Mouse (Mus musculus) liver, embryonic 14.5 days (tissue): ENCODE measurements at regions not wholly inside any gene's neighbourhood (a gene's known extent, or its start where the extent isn't known, plus 50 kb on each side); places are given as distances from the start of the nearest gene placed in this dataset.

Source experiments
- CTCF ChIP-seq: IDR thresholded peaks from 2 replicates; pipeline ENCODE4 v1.5.1; 2016; ENCODE audit warnings: antibody characterized with exemption, low read depth, control low read depth
- EP300 ChIP-seq: IDR thresholded peaks from 2 replicates; pipeline ENCODE4 v1.6.1; 2016; ENCODE audit warnings: antibody characterized with exemption, low read depth

DNA sequence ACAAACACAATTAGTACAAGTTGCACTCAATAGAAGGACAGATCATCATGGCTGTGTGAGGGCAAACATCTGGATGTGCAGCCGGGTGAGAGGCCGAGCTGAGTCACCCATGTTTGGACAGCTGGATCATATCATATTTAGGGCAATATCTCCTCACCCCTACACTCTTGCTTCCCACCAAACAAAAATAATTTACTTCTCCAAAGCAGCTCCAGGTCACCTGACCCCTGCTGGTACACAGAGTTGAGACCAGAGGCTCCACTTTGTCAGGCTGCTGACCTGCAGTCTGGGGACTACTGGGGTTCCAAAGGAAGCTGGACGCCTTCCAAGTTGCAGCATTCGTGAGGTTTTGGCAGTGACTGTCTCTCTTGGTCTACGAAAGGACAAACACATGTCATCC is 186.3 kb downstream of the Usp46 start:
- TF ChIP-seq CTCF = no peak
- no peak for TF ChIP-seq EP300
